ENCODE assay signal across 15 mouse cellular contexts in the genomic region with DNA sequence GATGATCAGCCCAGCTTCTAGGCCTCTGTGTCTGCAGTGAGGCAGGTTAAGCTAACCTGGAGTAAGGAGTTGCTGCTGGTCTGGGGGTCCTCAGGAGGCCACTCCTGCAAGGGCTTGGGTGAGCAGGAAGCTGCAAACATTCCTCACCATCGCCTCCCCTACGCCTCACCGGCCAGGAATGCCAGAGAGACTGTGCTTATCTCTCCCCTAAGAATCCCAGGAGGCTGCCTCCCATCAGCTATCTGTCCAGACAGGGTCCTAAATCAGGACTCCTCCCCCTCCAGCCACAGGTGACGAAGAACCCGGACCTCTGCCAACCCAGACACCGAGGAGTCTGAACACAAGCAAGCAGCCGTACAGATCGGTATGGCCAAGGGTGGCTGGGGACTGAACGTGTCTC. TPM values are rescaled to one million over a fixed set of nuclear protein-coding genes. Genes with fewer than 3 reads are reported as not detected.
A peak's percentile ranks its signal among the peaks of the same experiment; 100 is the strongest.
DNase-seq lines count a peak whose midpoint lies in the region; ATAC-seq and TF ChIP-seq lines count a peak whose summit lies in the region.
"Had no signal": no experiment of that assay in that cellular context is flagged by ENCODE, and none has a peak within 500 bp of the region (broad histone marks: within the 10 kb centered on the region; RNA-seq: fewer than 3 reads in every experiment).

No protein-coding gene starts in this region.

- no peaks in the 10 kb centered on the region for H3K9me3 ChIP-seq in liver, embryonic 11.5 days (ENCODE audit: control insufficient read depth, low read length)
- H3K9me3 ChIP-seq in liver, embryonic 12.5 days (replicated peaks) = no peaks in the 10 kb centered on the region
- H3K9me3 ChIP-seq in embryonic facial prominence, embryonic 12.5 days = no peaks in the 10 kb centered on the region
- no peaks in the 10 kb centered on the region for H3K9me3 ChIP-seq in liver, embryonic 13.5 days (replicated peaks)
- H3K9me3 ChIP-seq: forebrain, embryonic 15.5 days; neural tube, embryonic 13.5 days had no signal

- TF ChIP-seq POLR2A in cerebellum, adult 2 months (IDR thresholded peaks at IDR 0.05; ENCODE audit: borderline replicate concordance, insufficient read depth, low read length) = no peak

- intact Hi-C loops in heart, postnatal 10 days (cut with DNase I) = no loop called here

- H3K4me2 ChIP-seq in liver, embryonic 11.5 days = no peak overlapping the region
- no peak overlapping the region for H3K4me2 ChIP-seq in liver, embryonic 12.5 days
- no peak overlapping the region for H3K4me2 ChIP-seq in embryonic facial prominence, embryonic 12.5 days (replicated peaks)
- H3K4me2 ChIP-seq in liver, embryonic 13.5 days = no peak overlapping the region
- H3K4me2 ChIP-seq: forebrain, embryonic 15.5 days; neural tube, embryonic 13.5 days had no signal

- no peak overlapping the region for H3K9ac ChIP-seq in liver, embryonic 11.5 days (ENCODE audit: low read depth, low read length)
- no peak overlapping the region for H3K9ac ChIP-seq in liver, embryonic 12.5 days
- H3K9ac ChIP-seq in embryonic facial prominence, embryonic 12.5 days = no peak overlapping the region
- no peak overlapping the region for H3K9ac ChIP-seq in liver, embryonic 13.5 days
- H3K9ac ChIP-seq: forebrain, embryonic 15.5 days; neural tube, embryonic 13.5 days had no signal

- DNase-seq in heart, adult 18-20 months = peak; percentile 15 to 43
- no peak for DNase-seq in heart, postnatal 10 days
- DNase-seq in liver, embryonic 11.5 days (ENCODE audit: low spot score) = no peak
- DNase-seq in liver, embryonic 13.5 days = no peak
- DNase-seq in adrenal gland, postnatal 36 days = no peak
- no peak for DNase-seq in cerebellum, adult 2 months
- DNase-seq: adrenal gland, postnatal 10 days; cerebellum, adult 11-12 months; midbrain, embryonic 14.5 days had no signal

- WGBS in liver, embryonic 11.5 days = 47% methylated on average over 9 of the region's 9 CpGs
- 31% methylated on average over 9 of the region's 9 CpGs for WGBS in liver, embryonic 12.5 days (ENCODE audit: insufficient replicate concordance)
- WGBS in embryonic facial prominence, embryonic 12.5 days = 68% methylated on average over 9 of the region's 9 CpGs
- 44% methylated on average over 9 of the region's 9 CpGs for WGBS in liver, embryonic 13.5 days (ENCODE audit: insufficient replicate concordance)
- WGBS in cerebellum, adult 2 months = 66% methylated on average over 9 of the region's 9 CpGs

- H3K27me3 ChIP-seq in liver, embryonic 11.5 days (replicated peaks; ENCODE audit: control insufficient read depth, insufficient read depth, low read length) = no peaks in the 10 kb centered on the region
- no peaks in the 10 kb centered on the region for H3K27me3 ChIP-seq in liver, embryonic 12.5 days (replicated peaks)
- H3K27me3 ChIP-seq in embryonic facial prominence, embryonic 12.5 days = no peaks in the 10 kb centered on the region
- no peaks in the 10 kb centered on the region for H3K27me3 ChIP-seq in liver, embryonic 13.5 days
- H3K27me3 ChIP-seq in cerebellum, adult 2 months (ENCODE audit: control insufficient read depth, insufficient read depth, low read length) = no peaks in the 10 kb centered on the region
- H3K27me3 ChIP-seq: forebrain, embryonic 15.5 days; neural tube, embryonic 13.5 days had no signal

- no peaks in the 10 kb centered on the region for H3K36me3 ChIP-seq in liver, embryonic 11.5 days (ENCODE audit: control insufficient read depth, insufficient read depth, low read length)
- no peaks in the 10 kb centered on the region for H3K36me3 ChIP-seq in liver, embryonic 12.5 days
- H3K36me3 ChIP-seq in embryonic facial prominence, embryonic 12.5 days = no peaks in the 10 kb centered on the region
- H3K36me3 ChIP-seq in liver, embryonic 13.5 days = no peaks in the 10 kb centered on the region
- H3K36me3 ChIP-seq: forebrain, embryonic 15.5 days; neural tube, embryonic 13.5 days had no signal

- ATAC-seq in liver, embryonic 11.5 days (replicated peaks; ENCODE audit: low FRiP score) = no peak
- ATAC-seq in liver, embryonic 12.5 days = no peak
- ATAC-seq in embryonic facial prominence, embryonic 12.5 days (ENCODE audit: insufficient number of reproducible peaks, insufficient read depth, low FRiP score, low TSS enrichment) = 0 out of 2 replicates have a peak, but pooled peaks have one; percentile 17
- 0 out of 2 replicates have a peak, but pooled peaks have one; percentile 29 for ATAC-seq in liver, embryonic 13.5 days (ENCODE audit: low read depth)
- ATAC-seq: forebrain, embryonic 15.5 days had no signal

- H3K4me1 ChIP-seq in liver, embryonic 11.5 days (replicated peaks; ENCODE audit: control insufficient read depth, insufficient read depth, low read length) = peaks cover 5% of the 10 kb centered on the region; the same call in 1 of the 2 replicates
- H3K4me1 ChIP-seq in liver, embryonic 12.5 days = peaks cover 10% of the 10 kb centered on the region; the same call in 1 of the 2 replicates
- peaks cover 25% of the 10 kb centered on the region for H3K4me1 ChIP-seq in embryonic facial prominence, embryonic 12.5 days
- peaks cover 12% of the 10 kb centered on the region; the same call in 1 of the 2 replicates for H3K4me1 ChIP-seq in liver, embryonic 13.5 days (replicated peaks)
- H3K4me1 ChIP-seq in cerebellum, adult 2 months (ENCODE audit: control insufficient read depth, insufficient read depth, low read length) = no peaks in the 10 kb centered on the region

- peak overlapping the region; percentile 36; the same call in 1 of the 2 replicates for H3K27ac ChIP-seq in liver, embryonic 11.5 days (ENCODE audit: low read depth, low read length)
- H3K27ac ChIP-seq in liver, embryonic 12.5 days = no peak overlapping the region
- H3K27ac ChIP-seq in embryonic facial prominence, embryonic 12.5 days = 0 out of 2 replicates have a peak overlapping the region, but pooled peaks have one; percentile 30
- no peak overlapping the region for H3K27ac ChIP-seq in liver, embryonic 13.5 days
- no peak overlapping the region for H3K27ac ChIP-seq in cerebellum, adult 2 months (ENCODE audit: insufficient read depth, low read length)
- H3K27ac ChIP-seq: forebrain, embryonic 15.5 days; neural tube, embryonic 13.5 days had no signal

- TF ChIP-seq CTCF in cerebellum, adult 2 months (IDR thresholded peaks at IDR 0.05; ENCODE audit: borderline replicate concordance, insufficient read depth, low read depth, low read length) = no peak

- no peak overlapping the region for H3K4me3 ChIP-seq in liver, embryonic 11.5 days (ENCODE audit: low read depth, low read length)
- no peak overlapping the region for H3K4me3 ChIP-seq in liver, embryonic 12.5 days
- no peak overlapping the region for H3K4me3 ChIP-seq in embryonic facial prominence, embryonic 12.5 days
- H3K4me3 ChIP-seq in liver, embryonic 13.5 days (replicated peaks) = no peak overlapping the region
- no peak overlapping the region for H3K4me3 ChIP-seq in cerebellum, adult 2 months (replicated peaks; ENCODE audit: insufficient read depth, low read depth, low read length)
- H3K4me3 ChIP-seq: forebrain, embryonic 15.5 days; neural tube, embryonic 13.5 days had no signal

RNA-seq across cellular contexts. Expression of a gene that starts 56.8 kb away (rescaled TPM):
- not detected for total RNA-seq in heart, adult 18-20 months (2021)
- total RNA-seq in heart, postnatal 10 days (2021) = not detected
- not detected in 2 replicates for polyA plus RNA-seq in liver, embryonic 11.5 days (2014; fragmentation: Nextera tagmentation; extraction: Ambion mirVana)
- not detected in 2 replicates for polyA plus RNA-seq in liver, embryonic 12.5 days (2016; fragmentation: Nextera tagmentation; extraction: Ambion mirVana)
- not detected in 2 replicates for polyA plus RNA-seq in embryonic facial prominence, embryonic 12.5 days (2016; fragmentation: Nextera tagmentation; extraction: Ambion mirVana)
- polyA plus RNA-seq in liver, embryonic 13.5 days (2015; fragmentation: Nextera tagmentation; extraction: Ambion mirVana) = not detected in 2 replicates
- not detected for total RNA-seq in adrenal gland, postnatal 36 days (2021)
- not detected in 2 replicates for polyA plus RNA-seq in cerebellum, adult 2 months (2012; rRNA removed)
- total RNA-seq: adrenal gland, postnatal 10 days had no signal
- polyA plus RNA-seq: embryonic facial prominence, embryonic 11.5 days; forebrain, embryonic 15.5 days; gonadal fat pad, adult 2 months; midbrain, embryonic 14.5 days; neural tube, embryonic 13.5 days had no signal

Comparison
In these comparisons a context has a peak if more than half of its experiments do, and no peak if none do; other contexts are left out.
1. DNase-seq: peak in heart, adult 18-20 months (2 of 2); none in heart, postnatal 10 days (0 of 2), liver, embryonic 11.5 days (single experiment), liver, embryonic 13.5 days (single experiment), adrenal gland, postnatal 36 days (0 of 2) and cerebellum, adult 2 months (0 of 2).
2. ATAC-seq: peak in embryonic facial prominence, embryonic 12.5 days (single experiment) and liver, embryonic 13.5 days (single experiment); none in liver, embryonic 11.5 days (single experiment) and liver, embryonic 12.5 days (single experiment).
3. H3K27ac ChIP-seq: peak in liver, embryonic 11.5 days (single experiment) and embryonic facial prominence, embryonic 12.5 days (single experiment); none in liver, embryonic 12.5 days (single experiment), liver, embryonic 13.5 days (single experiment) and cerebellum, adult 2 months (single experiment).